Mouse (Mus musculus): Measurements from ENCODE around the gene Naa25. TPM values are rescaled to one million over a fixed set of nuclear protein-coding genes. Genes with fewer than 3 reads are reported as not detected.

The Naa25 gene
- 7.0 and 7.6 TPM in 2 replicates for polyA plus RNA-seq (2012; rRNA removed)

GRCm38 (mm10) chr5:121397187-121398145 is at the start of gene Naa25:
Gene Naa25, plus strand, starts transcription at chr5:121397936.

GRCm38 (mm10) chr5:121385461-121386119 is 12.1 kb upstream of the Naa25 start, which contains the start of gene Trafd1:
Gene Trafd1, minus strand, starts transcription at chr5:121385632.

GRCm38 (mm10) chr5:121451644-121452025 is 53.9 kb downstream of the Naa25 start, which contains the start of gene Tmem116:
Gene Tmem116, plus strand, starts transcription at chr5:121451893.

GRCm38 (mm10) chr5:121452026-121452869 is 54.5 kb downstream of the Naa25 start, which contains the start of gene Erp29:
Gene Erp29, minus strand, starts transcription at chr5:121452506.

Other genes starting within 250 kb of the Naa25 start
- 11.6 and 12.9 TPM in 2 replicates for gene Ptpn11, start 206.5 kb upstream of the Naa25 start, polyA plus RNA-seq (2012; rRNA removed)
- gene Rpl6, start 193.5 kb upstream of the Naa25 start, polyA plus RNA-seq (2012; rRNA removed) = 480 and 528 TPM in 2 replicates
- gene Hectd4, start 177.7 kb upstream of the Naa25 start, polyA plus RNA-seq (2012; rRNA removed) = 8.1 and 10.3 TPM in 2 replicates
- 36.8 and 38.5 TPM in 2 replicates for gene Trafd1, start 12.3 kb upstream of the Naa25 start, polyA plus RNA-seq (2012; rRNA removed)
- gene Tmem116, start 54.0 kb downstream of the Naa25 start, polyA plus RNA-seq (2012; rRNA removed) = 0.93 and 0.95 TPM in 2 replicates
- 57.0 and 61.3 TPM in 2 replicates for gene Erp29, start 54.6 kb downstream of the Naa25 start, polyA plus RNA-seq (2012; rRNA removed)
- gene Adam1b, start 105.5 kb downstream of the Naa25 start, polyA plus RNA-seq (2012; rRNA removed) = 0.01 TPM in 1 of 2 replicates, not detected in the other
- gene Adam1a, start 147.5 kb downstream of the Naa25 start, polyA plus RNA-seq (2012; rRNA removed) = 1.1 and 1.4 TPM in 2 replicates
- 0.03 and 0.04 TPM in 2 replicates for gene Gm42878, start 147.5 kb downstream of the Naa25 start, polyA plus RNA-seq (2012; rRNA removed)
- gene Mapkapk5, start 148.0 kb downstream of the Naa25 start, polyA plus RNA-seq (2012; rRNA removed) = 34.5 and 39.0 TPM in 2 replicates
- 424 and 534 TPM in 2 replicates for gene Aldh2, start 195.9 kb downstream of the Naa25 start, polyA plus RNA-seq (2012; rRNA removed)
- 2.6 and 3.0 TPM in 2 replicates for gene Acad12, start 221.0 kb downstream of the Naa25 start, polyA plus RNA-seq (2012; rRNA removed)